Mouse (Mus musculus) olfactory bulb, adult 2 months (tissue): ENCODE measurements around the gene Mical2. TPM values are rescaled to one million over a fixed set of nuclear protein-coding genes. Genes with fewer than 3 reads are reported as not detected.

Experiments used
- H3K27ac ChIP-seq: fragments of 200-500 bp; 2 replicates; pipeline ENCODE4 v1.5.1; 2012; ENCODE audit warnings: low read depth, low read length; ENCODE audit not compliant: insufficient read depth
- H3K4me1 ChIP-seq: fragments of 200-500 bp; 2 replicates; pipeline ENCODE4 v1.6.1; 2012; ENCODE audit warnings: low read length; ENCODE audit not compliant: control insufficient read depth, insufficient read depth
- H3K4me3 ChIP-seq: fragments of 200-500 bp; 2 replicates; pipeline ENCODE4 v1.5.1; 2012; ENCODE audit warnings: mild to moderate bottlenecking, low read depth, low read length, moderate library complexity; ENCODE audit not compliant: insufficient read depth
- CTCF ChIP-seq: fragments of 200-500 bp; IDR thresholded peaks from 2 replicates; pipeline ENCODE4 v1.5.1; 2012; ENCODE audit warnings: low read depth, mild to moderate bottlenecking, low read length, moderate library complexity; ENCODE audit not compliant: insufficient read depth
- POLR2A ChIP-seq: fragments of 200-500 bp; IDR thresholded peaks from 2 replicates; pipeline ENCODE4 v1.6.1; 2012; ENCODE audit warnings: mild to moderate bottlenecking, low read depth, low read length, moderate library complexity; ENCODE audit not compliant: insufficient read depth
- WGBS: fragments of 180-500 bp; shearing (Covaris S2); methylation state at CpG from one replicate; pipeline ENCODE4 v1.1.7; 2018; 5-methylcytosine and 5-hydroxymethylcytosine counted together
- polyA plus RNA-seq: library from polyadenylated mRNA; stranded (reverse); fragments of >200 nt; gene quantifications from 2 replicates; pipeline ENCODE4 v1.2.4, GENCODE M21; 2012; ENCODE audit warnings: low replicate concordance; ENCODE audit not compliant: missing spikeins, insufficient read depth, insufficient read length

Mical2 gene
- polyA plus RNA-seq, 1 experiment = 155 TPM

GRCm38 (mm10) chr7:112446498-112446897 is 220.8 kb downstream of the Mical2 start:
- 94% methylated on average over 4 of the region's 4 CpGs for WGBS
- H3K4me3 ChIP-seq = no peak overlapping the region
- TF ChIP-seq CTCF (no peak), POLR2A (no peak)
- H3K4me1 ChIP-seq = peaks cover 10% of the 10 kb centered on the region
- no peak overlapping the region for H3K27ac ChIP-seq

- Histone ChIP-seq H3K27ac (no peak overlapping the region), H3K4me3 (no peak overlapping the region), H3K4me1 (peaks cover 11% of the 10 kb centered on the region)
- 94% methylated on average over 8 of the region's 8 CpGs for WGBS
- TF ChIP-seq CTCF (no peak), POLR2A (no peak)
These were observed 224.5 kb downstream of the Mical2 start for GRCm38 (mm10) chr7:112449954-112450700.

- WGBS = 82% methylated on average over 5 of the region's 5 CpGs
- Histone ChIP-seq H3K27ac (no peak overlapping the region), H3K4me3 (no peak overlapping the region), H3K4me1 (peaks cover 11% of the 10 kb centered on the region)
- TF ChIP-seq CTCF (no peak), POLR2A (no peak)
These were observed 226.8 kb downstream of the Mical2 start for GRCm38 (mm10) chr7:112452471-112452870.

GRCm38 (mm10) chr7:112453805-112454214 is 228.2 kb downstream of the Mical2 start:
- TF ChIP-seq CTCF (no peak), POLR2A (no peak)
- H3K4me1 ChIP-seq = peaks cover 19% of the 10 kb centered on the region
- WGBS = 27% methylated on average over 3 of the region's 3 CpGs
- H3K4me3 ChIP-seq = no peak overlapping the region
- peak overlapping the region; percentile 23 for H3K27ac ChIP-seq

GRCm38 (mm10) chr7:112454380-112454779 is 228.7 kb downstream of the Mical2 start:
- 67% methylated on average over 6 of the region's 6 CpGs for WGBS
- Histone ChIP-seq H3K27ac (peak overlapping the region; percentile 23), H3K4me3 (no peak overlapping the region), H3K4me1 (peaks cover 22% of the 10 kb centered on the region)
- TF ChIP-seq CTCF (no peak), POLR2A (no peak)

- TF ChIP-seq CTCF (no peak), POLR2A (no peak)
- no peak overlapping the region for H3K27ac ChIP-seq
- 91% methylated on average over 2 of the region's 2 CpGs for WGBS
- H3K4me1 ChIP-seq = peaks cover 22% of the 10 kb centered on the region
- H3K4me3 ChIP-seq = no peak overlapping the region
These were observed 229.3 kb downstream of the Mical2 start for GRCm38 (mm10) chr7:112454951-112455350.

GRCm38 (mm10) chr7:112455566-112456110 is 230.0 kb downstream of the Mical2 start:
- Histone ChIP-seq H3K27ac (no peak overlapping the region), H3K4me1 (peaks cover 22% of the 10 kb centered on the region), H3K4me3 (no peak overlapping the region)
- TF ChIP-seq POLR2A (no peak), CTCF (no peak)
- 93% methylated on average over 5 of the region's 5 CpGs for WGBS

GRCm38 (mm10) chr7:112457373-112457772 is 231.7 kb downstream of the Mical2 start:
- Histone ChIP-seq H3K4me1 (peaks cover 22% of the 10 kb centered on the region), H3K27ac (no peak overlapping the region), H3K4me3 (no peak overlapping the region)
- 95% methylated on average over 4 of the region's 4 CpGs for WGBS
- TF ChIP-seq POLR2A = no peak
- TF ChIP-seq CTCF = no peak

GRCm38 (mm10) chr7:112457920-112458319 is 232.3 kb downstream of the Mical2 start:
- Histone ChIP-seq H3K4me1 (peaks cover 27% of the 10 kb centered on the region), H3K27ac (no peak overlapping the region), H3K4me3 (no peak overlapping the region)
- 87% methylated on average over 4 of the region's 4 CpGs for WGBS
- no peak for TF ChIP-seq CTCF
- TF ChIP-seq POLR2A = no peak

GRCm38 (mm10) chr7:112458440-112458839 is 232.8 kb downstream of the Mical2 start:
- TF ChIP-seq CTCF (no peak), POLR2A (no peak)
- 60% methylated on average over 5 of the region's 5 CpGs for WGBS
- H3K27ac ChIP-seq = 0 out of 2 replicates have a peak overlapping the region, but pooled peaks have one; percentile 23

More at GRCm38 (mm10) chr7:112458440-112458839, 232.8 kb downstream of the Mical2 start:
- H3K4me1 ChIP-seq = peaks cover 27% of the 10 kb centered on the region
- no peak overlapping the region for H3K4me3 ChIP-seq

Other genes starting within 250 kb of the Mical2 start
- 72.2 TPM in 1 of 2 replicates, not detected in the other for gene Usp47, start 202.4 kb upstream of the Mical2 start, polyA plus RNA-seq
- gene Dkk3, start 66.8 kb upstream of the Mical2 start, polyA plus RNA-seq = not detected in 2 replicates
- gene Parva, start 201.6 kb downstream of the Mical2 start, polyA plus RNA-seq = 269 TPM in 1 of 2 replicates, not detected in the other